Mouse (Mus musculus) embryonic facial prominence, embryonic 14.5 days (tissue): ENCODE data around the gene Acat3. TPM values are rescaled to one million over a fixed set of nuclear protein-coding genes. Genes with fewer than 3 reads are reported as not detected.
"Not testable (repeated sequence)": the region's sequence is repeated elsewhere in the genome, so short reads cannot be mapped to it uniquely, and the experiment has no call there.

ENCODE experiments used
- ATAC-seq: fragments of 200-750 bp; cut with Nextera tagmentation; 2 replicates; pipeline ENCODE4 v1.8.0; 2017; ENCODE audit warnings: low read depth, moderate number of reproducible peaks, moderate TSS enrichment
- DNase-seq: peaks from one replicate; pipeline ENCODE4 v3.0.0-alpha.2; 2015; ENCODE audit warnings: low spot score
- H3K27ac ChIP-seq: fragments of 300-500 bp; sonication (generic); replicated peaks from 2 replicates; pipeline ENCODE4 v1.5.1; 2014; ENCODE audit warnings: low read depth, mild to moderate bottlenecking, low read length, moderate library complexity
- H3K27me3 ChIP-seq: fragments of 300-500 bp; sonication (generic); replicated peaks from 2 replicates; pipeline ENCODE4 v1.6.1; 2014; ENCODE audit warnings: low read length; ENCODE audit not compliant: control insufficient read depth, insufficient read depth
- H3K36me3 ChIP-seq: fragments of 300-500 bp; sonication (generic); 2 replicates; pipeline ENCODE4 v1.6.1; 2014; ENCODE audit warnings: low read length, mixed read lengths; ENCODE audit not compliant: control insufficient read depth, insufficient read depth
- H3K4me1 ChIP-seq: fragments of 300-500 bp; sonication (generic); 2 replicates; pipeline ENCODE4 v1.6.1; 2014; ENCODE audit warnings: antibody characterized with exemption, low read length; ENCODE audit not compliant: control insufficient read depth, insufficient read depth
- H3K4me2 ChIP-seq: fragments of 300-500 bp; sonication (generic); 2 replicates; pipeline ENCODE4 v1.6.1; 2014; ENCODE audit warnings: low read depth, mild to moderate bottlenecking, low read length, moderate library complexity, mixed read lengths
- H3K4me3 ChIP-seq: fragments of 300-500 bp; sonication (generic); 2 replicates; pipeline ENCODE4 v1.5.1; 2014; ENCODE audit warnings: low read depth, mild to moderate bottlenecking, low read length
- H3K9ac ChIP-seq: fragments of 300-500 bp; sonication (generic); 2 replicates; pipeline ENCODE4 v1.6.1; 2014; ENCODE audit warnings: low read depth, mild to moderate bottlenecking, low read length, moderate library complexity, mixed read lengths
- H3K9me3 ChIP-seq: fragments of 300-500 bp; sonication (generic); 2 replicates; pipeline ENCODE4 v1.6.1; 2016; ENCODE audit warnings: low read length; ENCODE audit not compliant: control insufficient read depth
- WGBS: fragments of 180-500 bp; shearing (Covaris S2); extraction: QIAGEN DNeasy Blood & Tissue Kit; methylation state at CpG from one replicate; pipeline ENCODE4 v1.1.7; 2014; 5-methylcytosine and 5-hydroxymethylcytosine counted together
- polyA plus RNA-seq: library from polyadenylated mRNA; unstranded; fragments of >200 nt; fragmentation: Nextera tagmentation; extraction: Ambion mirVana; gene quantifications from 2 replicates; pipeline ENCODE4 v1.2.1, GENCODE M21; 2014

The Acat3 gene
- polyA plus RNA-seq, 1 experiment from 2014 or later = 0.88 TPM

- WGBS = 58% methylated on average over 4 of the region's 4 CpGs
Measured at GRCm38 (mm10) chr17:12935719-12936118, 4.7 kb downstream of the Acat3 start.

GRCm38 (mm10) chr17:12931576-12931975, 8.8 kb downstream of the Acat3 start:
- H3K9me3 ChIP-seq, H3K27ac ChIP-seq, H3K4me3 ChIP-seq, DNase-seq, H3K9ac ChIP-seq, ATAC-seq, H3K36me3 ChIP-seq, H3K4me1 ChIP-seq, H3K27me3 ChIP-seq, H3K4me2 ChIP-seq: not testable (repeated sequence)
- WGBS = 86% methylated on average over 5 of the region's 5 CpGs

More at GRCm38 (mm10) chr17:12935719-12936118, 4.7 kb downstream of the Acat3 start:
- H3K9ac ChIP-seq = no peak overlapping the region
- H3K27me3 ChIP-seq = no peaks in the 10 kb centered on the region
- ATAC-seq = no peak
- no peaks in the 10 kb centered on the region for H3K36me3 ChIP-seq
- H3K9me3 ChIP-seq = no peaks in the 10 kb centered on the region
- no peak overlapping the region for H3K4me3 ChIP-seq
- H3K4me1 ChIP-seq = no peaks in the 10 kb centered on the region
- H3K4me2 ChIP-seq = no peak overlapping the region
- H3K27ac ChIP-seq = no peak overlapping the region
- no peak for DNase-seq

GRCm38 (mm10) chr17:12925703-12926180, 14.7 kb downstream of the Acat3 start:
- Histone ChIP-seq H3K36me3 (peaks cover 61% of the 10 kb centered on the region), H3K4me1 (no peaks in the 10 kb centered on the region), H3K27me3 (no peaks in the 10 kb centered on the region), H3K9ac (no peak overlapping the region), H3K4me3 (no peak overlapping the region), H3K27ac (no peak overlapping the region), H3K9me3 (no peaks in the 10 kb centered on the region), H3K4me2 (no peak overlapping the region)
- 89% methylated on average over 8 of the region's 8 CpGs for WGBS
- ATAC-seq = no peak
- DNase-seq = no peak

GRCm38 (mm10) chr17:12925001-12925400, 15.4 kb downstream of the Acat3 start:
- WGBS = 91% methylated on average over 3 of the region's 3 CpGs
- Histone ChIP-seq H3K4me2 (no peak overlapping the region), H3K27me3 (no peaks in the 10 kb centered on the region), H3K9ac (no peak overlapping the region), H3K36me3 (peaks cover 68% of the 10 kb centered on the region), H3K9me3 (no peaks in the 10 kb centered on the region), H3K27ac (no peak overlapping the region), H3K4me3 (no peak overlapping the region), H3K4me1 (no peaks in the 10 kb centered on the region)
- ATAC-seq (no peak), DNase-seq (no peak)

- no peak overlapping the region for H3K9ac ChIP-seq
- H3K4me3 ChIP-seq = no peak overlapping the region
- DNase-seq = no peak
- no peaks in the 10 kb centered on the region for H3K27me3 ChIP-seq
- H3K36me3 ChIP-seq = peaks cover 79% of the 10 kb centered on the region
- no peaks in the 10 kb centered on the region for H3K9me3 ChIP-seq
- H3K4me2 ChIP-seq = no peak overlapping the region
- H3K27ac ChIP-seq = no peak overlapping the region
- no peak for ATAC-seq
- peaks cover 3% of the 10 kb centered on the region; the same call in 1 of the 2 replicates for H3K4me1 ChIP-seq
- WGBS = 92% methylated on average over 1 of the region's 1 CpGs
Measured at GRCm38 (mm10) chr17:12921073-12921472, 19.3 kb downstream of the Acat3 start.

- Histone ChIP-seq H3K4me2 (peak overlapping the region; percentile 90), H3K9ac (peak overlapping the region; percentile 98), H3K9me3 (no peaks in the 10 kb centered on the region), H3K27me3 (no peaks in the 10 kb centered on the region), H3K27ac (peak overlapping the region; percentile 93), H3K4me1 (peaks cover 10% of the 10 kb centered on the region; the same call in 1 of the 2 replicates), H3K4me3 (peak overlapping the region; percentile 99), H3K36me3 (peaks cover 67% of the 10 kb centered on the region)
- WGBS = under 1% methylated on average over 29 of the region's 40 CpGs
- DNase-seq = peak; percentile 57
- peak; percentile 27 for ATAC-seq
Measured at GRCm38 (mm10) chr17:12916588-12917380, 23.6 kb downstream of the Acat3 start.

GRCm38 (mm10) chr17:12915881-12916583, 24.4 kb downstream of the Acat3 start, which contains the start of gene Mrpl18:
Gene Mrpl18, minus strand, starts transcription at chr17:12916345.
- Histone ChIP-seq H3K4me1 (peaks cover 10% of the 10 kb centered on the region; the same call in 1 of the 2 replicates), H3K9ac (peak within 1 kb of the TSS; percentile 98), H3K4me2 (peak within 1 kb of the TSS; percentile 90), H3K27ac (peak within 1 kb of the TSS; percentile 93), H3K4me3 (peak within 1 kb of the TSS; percentile 99), H3K36me3 (peaks cover 66% of the 10 kb centered on the region), H3K27me3 (no peaks in the 10 kb centered on the region), H3K9me3 (no peaks in the 10 kb centered on the region)
- peak; percentile 100 for DNase-seq
- ATAC-seq = peak; percentile 99
- WGBS = under 1% methylated on average over 50 of the region's 56 CpGs

GRCm38 (mm10) chr17:12915488-12915880, 24.9 kb downstream of the Acat3 start, which contains the start of gene Tcp1:
Gene Tcp1, plus strand, starts transcription at chr17:12915701.
- H3K27ac ChIP-seq = peak within 1 kb of the TSS; percentile 93
- no peaks in the 10 kb centered on the region for H3K27me3 ChIP-seq
- H3K9ac ChIP-seq = peak within 1 kb of the TSS; percentile 98
- no peaks in the 10 kb centered on the region for H3K9me3 ChIP-seq
- ATAC-seq = no peak
- H3K4me2 ChIP-seq = peak within 1 kb of the TSS; percentile 90
- peaks cover 10% of the 10 kb centered on the region; the same call in 1 of the 2 replicates for H3K4me1 ChIP-seq
- WGBS = 2% methylated on average over 18 of the region's 18 CpGs
- H3K4me3 ChIP-seq = peak within 1 kb of the TSS; percentile 99
- H3K36me3 ChIP-seq = peaks cover 66% of the 10 kb centered on the region
- DNase-seq = no peak
